Mouse (Mus musculus) limb, embryonic 10.5 days (tissue): ENCODE data around the gene Dgkg. TPM values are rescaled to one million over a fixed set of nuclear protein-coding genes. Genes with fewer than 3 reads are reported as not detected.

Experiments
- DNase-seq: peaks from one replicate; pipeline ENCODE4 v3.0.0-alpha.2; 2017; ENCODE audit warnings: low spot score
- H3K27ac ChIP-seq: fragments of 300-500 bp; sonication (generic); 2 replicates; pipeline ENCODE4 v1.5.1; 2016; ENCODE audit warnings: mild to moderate bottlenecking
- H3K27me3 ChIP-seq: fragments of 300-500 bp; sonication (generic); 2 replicates; pipeline ENCODE4 v1.6.1; 2016; ENCODE audit warnings: low read depth, mild to moderate bottlenecking; ENCODE audit not compliant: poor library complexity, severe bottlenecking
- H3K36me3 ChIP-seq: fragments of 300-500 bp; sonication (generic); 2 replicates; pipeline ENCODE4 v1.6.1; 2016; ENCODE audit warnings: mild to moderate bottlenecking, moderate library complexity
- H3K4me1 ChIP-seq: fragments of 300-500 bp; sonication (generic); 2 replicates; pipeline ENCODE4 v1.6.1; 2016
- H3K4me3 ChIP-seq: fragments of 300-500 bp; sonication (generic); 2 replicates; pipeline ENCODE4 v1.5.1; 2016; ENCODE audit warnings: mild to moderate bottlenecking, moderate library complexity
- H3K9me3 ChIP-seq: fragments of 300-500 bp; sonication (generic); replicated peaks from 2 replicates; pipeline ENCODE4 v1.6.1; 2016; ENCODE audit warnings: mild to moderate bottlenecking
- WGBS: fragments of 180-500 bp; shearing (Covaris S2); methylation state at CpG from one replicate; pipeline ENCODE4 v1.1.7; 2016; 5-methylcytosine and 5-hydroxymethylcytosine counted together
- polyA plus RNA-seq: library from polyadenylated mRNA; unstranded; fragments of >200 nt; fragmentation: Nextera tagmentation; extraction: Ambion mirVana; gene quantifications from 2 replicates; pipeline ENCODE4 v1.2.1, GENCODE M21; 2016

Dgkg gene
- polyA plus RNA-seq, 1 experiment from 2014 or later: 0.29 TPM

GRCm38 (mm10) chr16:22606989-22607388 is 50.0 kb downstream of the Dgkg start:
- peaks cover 3% of the 10 kb centered on the region; the same call in 1 of the 2 replicates for H3K4me1 ChIP-seq
- no peak for DNase-seq
- no peak overlapping the region for H3K27ac ChIP-seq
- H3K36me3 ChIP-seq: no peaks in the 10 kb centered on the region
- H3K9me3 ChIP-seq: no peaks in the 10 kb centered on the region
- no peak overlapping the region for H3K4me3 ChIP-seq
- no peaks in the 10 kb centered on the region for H3K27me3 ChIP-seq
- WGBS: 93% methylated on average over 4 of the region's 4 CpGs

- DNase-seq: no peak
- Histone ChIP-seq H3K27ac (no peak overlapping the region), H3K36me3 (no peaks in the 10 kb centered on the region), H3K9me3 (no peaks in the 10 kb centered on the region), H3K4me3 (no peak overlapping the region), H3K4me1 (no peaks in the 10 kb centered on the region), H3K27me3 (no peaks in the 10 kb centered on the region)
- 89% methylated on average over 9 of the region's 9 CpGs for WGBS
Measured at GRCm38 (mm10) chr16:22602399-22602798, 54.6 kb downstream of the Dgkg start.

DNA sequence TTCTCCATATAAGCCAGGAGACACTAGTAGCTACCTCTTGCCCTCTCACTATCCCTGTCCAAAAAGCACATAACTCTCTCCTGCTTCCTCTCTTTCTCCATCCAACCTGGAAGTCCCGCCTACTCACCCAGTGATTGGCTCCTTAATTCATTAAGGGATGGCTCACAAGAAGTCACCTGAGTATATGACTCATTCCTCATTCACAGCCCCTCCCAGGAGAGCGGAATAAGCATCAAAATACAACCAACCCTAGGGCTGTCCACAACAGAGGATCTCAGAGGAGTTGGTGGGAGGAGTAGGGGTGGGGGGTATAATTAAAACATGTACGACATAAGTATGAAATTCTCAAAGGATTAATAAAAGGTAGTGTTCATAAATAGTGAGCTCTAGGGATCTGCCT is 55.3 kb downstream of the Dgkg start:
- Histone ChIP-seq H3K27me3 (no peaks in the 10 kb centered on the region), H3K4me3 (no peak overlapping the region), H3K9me3 (no peaks in the 10 kb centered on the region), H3K4me1 (no peaks in the 10 kb centered on the region), H3K36me3 (no peaks in the 10 kb centered on the region), H3K27ac (no peak overlapping the region)
- 95% methylated on average over 3 of the region's 3 CpGs for WGBS
- no peak for DNase-seq

GRCm38 (mm10) chr16:22600108-22600699 is 56.8 kb downstream of the Dgkg start:
- no peaks in the 10 kb centered on the region for H3K27me3 ChIP-seq
- DNase-seq: no peak
- no peak overlapping the region for H3K4me3 ChIP-seq
- no peaks in the 10 kb centered on the region for H3K36me3 ChIP-seq
- WGBS: 94% methylated on average over 4 of the region's 4 CpGs
- H3K4me1 ChIP-seq: no peaks in the 10 kb centered on the region
- H3K27ac ChIP-seq: no peak overlapping the region
- H3K9me3 ChIP-seq: no peaks in the 10 kb centered on the region

DNA sequence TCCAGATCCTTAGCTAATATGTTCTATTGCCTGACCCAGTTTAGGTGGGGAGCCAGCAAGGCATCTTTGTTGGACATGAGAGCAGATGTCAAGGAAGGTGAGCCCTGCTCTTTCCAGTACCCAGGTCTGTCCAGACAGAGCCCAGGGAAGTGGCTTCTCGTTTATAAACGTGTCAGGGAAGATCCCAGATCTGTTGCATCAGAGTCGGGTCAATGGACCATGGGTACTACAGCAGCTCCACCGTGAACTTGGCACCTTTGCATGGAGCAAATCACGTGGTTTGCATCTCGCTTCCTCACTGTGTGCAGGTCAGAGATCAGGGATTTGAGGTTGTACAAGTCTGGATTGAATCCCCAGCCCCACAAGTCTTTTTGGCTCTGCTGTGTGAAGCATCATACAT is 58.3 kb downstream of the Dgkg start:
- WGBS: 80% methylated on average over 6 of the region's 6 CpGs
- Histone ChIP-seq H3K4me1 (no peaks in the 10 kb centered on the region), H3K27ac (no peak overlapping the region), H3K4me3 (no peak overlapping the region), H3K27me3 (no peaks in the 10 kb centered on the region), H3K36me3 (no peaks in the 10 kb centered on the region), H3K9me3 (no peaks in the 10 kb centered on the region)
- DNase-seq: no peak

GRCm38 (mm10) chr16:22596394-22596793 is 60.6 kb downstream of the Dgkg start:
- Histone ChIP-seq H3K27ac (no peak overlapping the region), H3K9me3 (no peaks in the 10 kb centered on the region), H3K36me3 (no peaks in the 10 kb centered on the region), H3K4me1 (no peaks in the 10 kb centered on the region), H3K27me3 (no peaks in the 10 kb centered on the region), H3K4me3 (no peak overlapping the region)
- no peak for DNase-seq
- 91% methylated on average over 1 of the region's 1 CpGs for WGBS

- DNase-seq: no peak
- Histone ChIP-seq H3K27ac (no peak overlapping the region), H3K9me3 (no peaks in the 10 kb centered on the region), H3K4me3 (no peak overlapping the region), H3K4me1 (no peaks in the 10 kb centered on the region), H3K36me3 (no peaks in the 10 kb centered on the region), H3K27me3 (no peaks in the 10 kb centered on the region)
- WGBS: 96% methylated on average over 2 of the region's 2 CpGs
Measured at GRCm38 (mm10) chr16:22593907-22594306, 63.1 kb downstream of the Dgkg start.

GRCm38 (mm10) chr16:22589619-22590018 is 67.4 kb downstream of the Dgkg start:
- no peaks in the 10 kb centered on the region for H3K9me3 ChIP-seq
- H3K27ac ChIP-seq: no peak overlapping the region
- DNase-seq: no peak
- H3K36me3 ChIP-seq: no peaks in the 10 kb centered on the region
- 79% methylated on average over 5 of the region's 5 CpGs for WGBS
- H3K27me3 ChIP-seq: no peaks in the 10 kb centered on the region
- no peaks in the 10 kb centered on the region for H3K4me1 ChIP-seq
- no peak overlapping the region for H3K4me3 ChIP-seq

DNA sequence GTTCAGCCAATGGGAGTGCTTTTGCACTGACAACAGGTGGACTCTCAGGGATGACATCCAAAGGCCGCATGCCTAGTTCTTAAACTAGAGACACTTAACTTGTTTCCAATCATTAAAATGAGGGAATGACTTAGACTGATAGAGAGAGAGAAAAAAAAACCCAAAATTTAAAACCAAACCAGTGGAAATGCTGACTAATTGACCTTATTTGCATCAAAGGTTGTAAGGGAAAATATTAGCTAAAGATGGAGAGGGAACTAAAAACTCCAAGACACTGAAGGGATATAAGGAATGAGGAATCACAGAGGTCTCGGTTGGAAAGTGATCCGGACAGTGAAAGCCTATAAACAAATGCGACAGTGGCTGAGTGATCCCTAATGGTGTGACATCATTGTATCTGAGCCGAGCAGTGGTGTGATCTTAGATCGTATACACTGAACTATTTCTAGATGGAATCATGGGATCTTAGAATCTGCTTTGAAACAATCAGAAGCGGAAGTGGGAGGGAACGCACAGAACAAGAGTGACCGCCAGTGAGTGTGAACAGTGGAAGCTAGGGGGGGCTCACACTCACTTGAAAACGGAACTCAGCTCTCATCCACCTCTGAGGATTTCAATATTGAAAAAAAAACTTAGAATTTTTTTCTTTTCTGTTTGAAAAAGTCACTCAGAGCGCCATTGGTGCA is 70.7 kb downstream of the Dgkg start:
- Histone ChIP-seq H3K27ac (no peak overlapping the region), H3K9me3 (no peaks in the 10 kb centered on the region), H3K4me1 (no peaks in the 10 kb centered on the region), H3K27me3 (no peaks in the 10 kb centered on the region), H3K4me3 (no peak overlapping the region), H3K36me3 (no peaks in the 10 kb centered on the region)
- DNase-seq: no peak
- WGBS: 88% methylated on average over 11 of the region's 11 CpGs

DNA sequence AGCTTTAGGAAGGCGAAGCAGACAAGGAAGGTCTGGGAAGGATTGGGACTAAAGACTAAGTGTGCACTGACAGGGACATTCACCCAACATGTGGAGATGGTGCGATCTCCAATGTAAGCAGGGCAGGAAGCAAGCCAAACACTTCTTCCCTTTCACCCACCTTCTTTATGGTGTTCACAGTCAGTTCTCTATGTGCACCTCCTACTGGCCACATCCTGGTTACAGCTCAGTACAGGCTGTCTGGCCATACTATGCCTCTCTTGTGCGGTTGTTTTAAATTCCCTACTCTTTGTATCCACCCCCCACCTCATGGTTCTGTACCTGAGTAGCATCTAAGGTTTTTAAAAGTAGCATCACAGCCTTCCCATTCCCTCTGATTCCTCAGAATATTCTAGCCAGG is 71.5 kb downstream of the Dgkg start:
- no peak overlapping the region for H3K4me3 ChIP-seq
- no peaks in the 10 kb centered on the region for H3K27me3 ChIP-seq
- no peak overlapping the region for H3K27ac ChIP-seq
- no peaks in the 10 kb centered on the region for H3K9me3 ChIP-seq
- 93% methylated on average over 3 of the region's 3 CpGs for WGBS
- no peaks in the 10 kb centered on the region for H3K4me1 ChIP-seq
- no peaks in the 10 kb centered on the region for H3K36me3 ChIP-seq
- DNase-seq: no peak

- no peak overlapping the region for H3K27ac ChIP-seq
- no peak for DNase-seq
- H3K4me3 ChIP-seq: no peak overlapping the region
- H3K9me3 ChIP-seq: no peaks in the 10 kb centered on the region
- WGBS: 75% methylated on average over 2 of the region's 2 CpGs
- H3K36me3 ChIP-seq: no peaks in the 10 kb centered on the region
- H3K4me1 ChIP-seq: no peaks in the 10 kb centered on the region
- H3K27me3 ChIP-seq: no peaks in the 10 kb centered on the region
Measured at GRCm38 (mm10) chr16:22583401-22583800, 73.6 kb downstream of the Dgkg start.

DNA sequence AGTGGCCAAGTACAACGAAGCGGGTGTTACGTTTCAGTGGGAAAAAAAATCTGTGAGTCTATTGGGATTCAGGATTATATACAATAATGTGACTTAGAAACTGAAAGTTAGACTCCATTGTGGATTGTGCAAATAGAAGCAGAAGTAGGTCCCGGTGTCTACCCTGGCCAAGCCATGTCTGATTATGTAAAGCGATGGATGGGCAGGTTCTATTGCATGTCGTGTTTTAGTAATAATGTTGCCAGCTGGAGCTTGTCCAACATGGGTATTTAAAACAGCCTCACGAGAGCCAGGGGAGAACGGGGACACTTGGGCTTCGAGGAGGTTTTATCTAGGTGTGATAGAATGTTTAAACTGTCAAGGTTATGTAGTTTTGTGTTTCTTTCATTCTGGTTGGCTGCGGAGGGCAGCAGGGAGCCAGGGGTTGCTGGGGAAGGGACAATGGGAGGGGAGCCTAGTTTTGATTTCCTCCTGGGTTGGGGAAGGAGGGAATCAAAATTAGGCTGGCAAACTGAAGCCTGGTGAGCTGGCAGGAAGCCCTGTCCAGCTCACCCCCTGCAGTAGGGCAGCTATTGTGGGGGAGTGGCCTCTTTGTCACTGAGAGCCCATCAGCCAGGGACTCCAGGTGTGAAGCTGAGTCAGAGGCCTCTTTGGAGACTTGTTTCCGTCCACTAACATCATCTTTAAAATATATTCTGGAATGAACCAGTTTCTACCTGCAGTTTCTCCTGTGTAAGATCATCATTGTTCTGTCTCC is 74.7 kb downstream of the Dgkg start:
- Histone ChIP-seq H3K27me3 (no peaks in the 10 kb centered on the region), H3K27ac (no peak overlapping the region), H3K4me3 (no peak overlapping the region), H3K9me3 (no peaks in the 10 kb centered on the region), H3K4me1 (no peaks in the 10 kb centered on the region), H3K36me3 (no peaks in the 10 kb centered on the region)
- WGBS: 80% methylated on average over 11 of the region's 11 CpGs
- no peak for DNase-seq

- no peaks in the 10 kb centered on the region for H3K36me3 ChIP-seq
- H3K27me3 ChIP-seq: no peaks in the 10 kb centered on the region
- H3K9me3 ChIP-seq: no peaks in the 10 kb centered on the region
- no peak overlapping the region for H3K4me3 ChIP-seq
- H3K4me1 ChIP-seq: 0 out of 2 replicates have a peak, but pooled peaks cover 4% of the 10 kb centered on the region
- WGBS: 54% methylated on average over 5 of the region's 5 CpGs
- no peak for DNase-seq
- no peak overlapping the region for H3K27ac ChIP-seq
Measured at GRCm38 (mm10) chr16:22580103-22580502, 76.9 kb downstream of the Dgkg start.
